Mouse (Mus musculus) thymus, postnatal 36 days (tissue): ENCODE results near the gene Cdc34b.
"Not testable (repeated sequence)": the region's sequence is repeated elsewhere in the genome, so short reads cannot be mapped to it uniquely, and the experiment has no call there.

Source experiments
- DNase-seq, 2 experiments: peaks; one replicate each; pipeline ENCODE4 v3.0.0; 2022; ENCODE audit warnings: mixed read lengths in 2 of 2

Gene Cdc34b

GRCm38 (mm10) chr11:94741732-94742272, at the start of gene Cdc34b:
Cdc34b (plus strand) TSS chr11:94741782.
- DNase-seq, result no peak

- not testable (repeated sequence) for DNase-seq
Observed at GRCm38 (mm10) chr11:94692502-94692901, 49.1 kb upstream of the Cdc34b start.

GRCm38 (mm10) chr11:94695508-94695907, 46.1 kb upstream of the Cdc34b start:
- no peak for DNase-seq

GRCm38 (mm10) chr11:94697140-94697539, 44.4 kb upstream of the Cdc34b start:
- DNase-seq, result peak; percentile 25 to 44

- DNase-seq, result peak; percentile 73 to 81
Observed at GRCm38 (mm10) chr11:94697703-94698464, 43.7 kb upstream of the Cdc34b start.

GRCm38 (mm10) chr11:94699399-94699798, 42.2 kb upstream of the Cdc34b start:
- no peak for DNase-seq

GRCm38 (mm10) chr11:94701401-94702215, 40.0 kb upstream of the Cdc34b start:
- no peak for DNase-seq

- DNase-seq, result no peak
Observed at GRCm38 (mm10) chr11:94702216-94702610, 39.4 kb upstream of the Cdc34b start.

- peak; percentile 23 to 37 for DNase-seq
Observed at GRCm38 (mm10) chr11:94704020-94704419, 37.6 kb upstream of the Cdc34b start.

GRCm38 (mm10) chr11:94704472-94704871, 37.1 kb upstream of the Cdc34b start, which contains the start of gene Gm11541:
Gm11541 (minus strand) TSS chr11:94704499.
- no peak for DNase-seq

- DNase-seq, result no peak
Observed at GRCm38 (mm10) chr11:94713246-94713860, 28.2 kb upstream of the Cdc34b start.

- no peak for DNase-seq
Observed at GRCm38 (mm10) chr11:94715622-94716021, 26.0 kb upstream of the Cdc34b start.

- peak; percentile 49 to 50 for DNase-seq
Observed at GRCm38 (mm10) chr11:94716754-94717153, 24.8 kb upstream of the Cdc34b start.

- no peak for DNase-seq
Observed at GRCm38 (mm10) chr11:94717239-94717638, 24.3 kb upstream of the Cdc34b start.

GRCm38 (mm10) chr11:94718113-94718909, 23.3 kb upstream of the Cdc34b start:
- no peak for DNase-seq

GRCm38 (mm10) chr11:94719216-94719615, 22.4 kb upstream of the Cdc34b start:
- DNase-seq, result peak; percentile 34 to 45

GRCm38 (mm10) chr11:94727306-94727705, 14.3 kb upstream of the Cdc34b start:
- DNase-seq, result no peak

- DNase-seq, result no peak
Observed at GRCm38 (mm10) chr11:94728545-94728944, 13.0 kb upstream of the Cdc34b start.

- DNase-seq, result no peak
Observed at GRCm38 (mm10) chr11:94729565-94729964, 12.0 kb upstream of the Cdc34b start.

- peak; percentile 45 to 46 for DNase-seq
Observed at GRCm38 (mm10) chr11:94730261-94730660, 11.3 kb upstream of the Cdc34b start.

GRCm38 (mm10) chr11:94731229-94731628, 10.4 kb upstream of the Cdc34b start:
- no peak for DNase-seq

GRCm38 (mm10) chr11:94732773-94733172, 8.8 kb upstream of the Cdc34b start:
- DNase-seq, result peak in 1 of 2 experiments; percentile 16
